Mouse (Mus musculus): Measurements from ENCODE around the gene Myzap.

DNA sequence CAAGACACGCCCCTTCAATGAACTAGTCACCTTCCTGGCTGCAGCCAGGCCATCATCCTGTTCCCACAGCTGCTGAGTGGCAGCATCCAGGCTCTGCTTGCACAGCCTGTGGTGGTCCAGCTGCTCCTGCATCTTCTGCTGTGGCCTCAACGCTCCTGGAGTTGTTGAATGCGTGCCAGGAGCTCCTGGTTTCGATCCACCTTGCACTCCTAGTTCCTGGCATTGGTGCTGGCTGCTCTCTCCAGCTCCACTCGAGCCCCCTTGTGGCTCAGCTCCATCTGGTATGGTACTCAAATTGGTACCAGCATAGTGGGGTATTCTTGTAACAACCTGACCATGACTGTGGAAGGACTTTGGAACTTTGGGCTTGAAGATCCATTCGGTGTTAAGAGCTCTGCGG, 7.7 kb upstream of the Myzap start:
- TF ChIP-seq CTCF (IDR thresholded peaks at IDR 0.05; ENCODE audit: low read depth), result no peak
- TF ChIP-seq EP300 (IDR thresholded peaks at IDR 0.05; ENCODE audit: low read depth), result no peak

All from liver, embryonic 14.5 days (tissue).